Mouse (Mus musculus) midbrain, postnatal 0 days (tissue): ENCODE measurements around the gene C1qtnf1. TPM values are rescaled to one million over a fixed set of nuclear protein-coding genes. Genes with fewer than 3 reads are reported as not detected.

Source experiments
- ATAC-seq: fragments of 200-750 bp; cut with Nextera tagmentation; 2 replicates; pipeline ENCODE4 v1.8.0; 2017; ENCODE audit warnings: moderate number of reproducible peaks, mild to moderate bottlenecking, moderate TSS enrichment, moderate library complexity; ENCODE audit not compliant: low FRiP score
- DNase-seq: peaks from one replicate; pipeline ENCODE4 v3.0.0-alpha.2; 2015; ENCODE audit warnings: low spot score
- H3K27ac ChIP-seq: fragments of 300-500 bp; sonication (generic); 2 replicates; pipeline ENCODE4 v1.5.1; 2014; ENCODE audit warnings: low read depth, mild to moderate bottlenecking, low read length, mixed read lengths
- H3K27me3 ChIP-seq: fragments of 300-500 bp; sonication (generic); 2 replicates; pipeline ENCODE4 v1.6.1; 2014; ENCODE audit warnings: low read length, control low read depth, mixed read lengths; ENCODE audit not compliant: insufficient read depth
- H3K36me3 ChIP-seq: fragments of 300-500 bp; sonication (generic); 2 replicates; pipeline ENCODE4 v1.6.1; 2014; ENCODE audit warnings: low read length, control low read depth, mixed read lengths; ENCODE audit not compliant: insufficient read depth
- H3K4me1 ChIP-seq: fragments of 300-500 bp; sonication (generic); 2 replicates; pipeline ENCODE4 v1.6.1; 2014; ENCODE audit warnings: mild to moderate bottlenecking, control low read depth, antibody characterized with exemption, low read length, mixed read lengths; ENCODE audit not compliant: insufficient read depth
- H3K4me2 ChIP-seq: fragments of 300-500 bp; sonication (generic); 2 replicates; pipeline ENCODE4 v1.6.1; 2014; ENCODE audit warnings: low read depth, mild to moderate bottlenecking, low read length, mixed read lengths; ENCODE audit not compliant: poor library complexity, severe bottlenecking
- H3K4me3 ChIP-seq: fragments of 300-500 bp; sonication (generic); 2 replicates; pipeline ENCODE4 v1.5.1; 2014; ENCODE audit warnings: low read depth, mild to moderate bottlenecking, low read length, moderate library complexity
- H3K9ac ChIP-seq: fragments of 300-500 bp; sonication (generic); replicated peaks from 2 replicates; pipeline ENCODE4 v1.6.1; 2014; ENCODE audit warnings: mild to moderate bottlenecking, low read length, moderate library complexity, mixed read lengths; ENCODE audit not compliant: poor library complexity, severe bottlenecking
- H3K9me3 ChIP-seq: fragments of 300-500 bp; sonication (generic); 2 replicates; pipeline ENCODE4 v1.6.1; 2016; ENCODE audit warnings: low read length, control low read depth
- CTCF ChIP-seq: IDR thresholded peaks from 2 replicates; pipeline ENCODE4 v1.5.1; 2016; ENCODE audit warnings: antibody characterized with exemption, mild to moderate bottlenecking
- WGBS: fragments of 180-500 bp; shearing (Covaris S2); extraction: QIAGEN DNeasy Blood & Tissue Kit; methylation state at CpG from one replicate; pipeline ENCODE4 v1.1.7; 2014; 5-methylcytosine and 5-hydroxymethylcytosine counted together
- polyA plus RNA-seq: library from polyadenylated mRNA; unstranded; fragments of >200 nt; fragmentation: Nextera tagmentation; extraction: Ambion mirVana; gene quantifications from 2 replicates; pipeline ENCODE4 v1.2.1, GENCODE M21; 2015
- total RNA-seq: library from RNA; depleted of rRNA; stranded (reverse); fragments of >200 nt; gene quantifications from 2 replicates; pipeline ENCODE4 v1.2.3, GENCODE M21; 2014

Gene C1qtnf1
- total and polyA plus RNA-seq, 2 experiments from 2014 or later: 5.2 to 8.7 TPM

GRCm38 (mm10) chr11:118418834-118419504 lies 9.0 kb upstream of the C1qtnf1 start, which contains the start of gene Cant1:
TSS of gene Cant1 (minus strand) at chr11:118419086.
- Histone ChIP-seq H3K27ac (peak within 1 kb of the TSS; percentile 70), H3K4me1 (peaks cover 13% of the 10 kb centered on the region), H3K4me2 (peak within 1 kb of the TSS; percentile 93), H3K27me3 (no peaks in the 10 kb centered on the region), H3K9ac (peak within 1 kb of the TSS; percentile 96), H3K36me3 (0 out of 2 replicates have a peak, but pooled peaks cover 8% of the 10 kb centered on the region), H3K4me3 (peak within 1 kb of the TSS; percentile 85), H3K9me3 (no peaks in the 10 kb centered on the region)
- peak; percentile 99 for DNase-seq
- peak; percentile 92 for ATAC-seq
- under 1% methylated on average over 40 of the region's 50 CpGs for WGBS
- TF ChIP-seq CTCF: no peak

GRCm38 (mm10) chr11:118420261-118420660 lies 7.7 kb upstream of the C1qtnf1 start:
- WGBS: 78% methylated on average over 7 of the region's 7 CpGs
- H3K9ac ChIP-seq: no peak overlapping the region
- ATAC-seq (no peak), DNase-seq (no peak)
- H3K4me3 ChIP-seq: no peak overlapping the region
- no peaks in the 10 kb centered on the region for H3K36me3 ChIP-seq
- TF ChIP-seq CTCF: no peak
- H3K27me3 ChIP-seq: no peaks in the 10 kb centered on the region
- H3K27ac ChIP-seq: no peak overlapping the region
- no peaks in the 10 kb centered on the region for H3K9me3 ChIP-seq
- peaks cover 13% of the 10 kb centered on the region for H3K4me1 ChIP-seq
- no peak overlapping the region for H3K4me2 ChIP-seq

- WGBS: 4% methylated on average over 18 of the region's 18 CpGs
- Histone ChIP-seq H3K4me2 (peak overlapping the region; percentile 30; the same call in 1 of the 2 replicates), H3K27me3 (no peaks in the 10 kb centered on the region), H3K4me3 (no peak overlapping the region), H3K36me3 (no peaks in the 10 kb centered on the region), H3K4me1 (peaks cover 7% of the 10 kb centered on the region), H3K9me3 (no peaks in the 10 kb centered on the region), H3K9ac (peak overlapping the region; percentile 52), H3K27ac (no peak overlapping the region)
- DNase-seq (peak; percentile 94), ATAC-seq (no peak)
- TF ChIP-seq CTCF: peak; percentile 92
These were observed 4.6 kb upstream of the C1qtnf1 start for GRCm38 (mm10) chr11:118423266-118423971.

- no peak for ATAC-seq
- Histone ChIP-seq H3K27me3 (no peaks in the 10 kb centered on the region), H3K9ac (no peak overlapping the region), H3K36me3 (no peaks in the 10 kb centered on the region), H3K4me1 (peaks cover 10% of the 10 kb centered on the region), H3K9me3 (no peaks in the 10 kb centered on the region), H3K4me2 (no peak overlapping the region), H3K27ac (no peak overlapping the region), H3K4me3 (no peak overlapping the region)
- DNase-seq: no peak
- TF ChIP-seq CTCF: no peak
- WGBS: 67% methylated on average over 13 of the region's 13 CpGs
These were observed 3.2 kb upstream of the C1qtnf1 start for GRCm38 (mm10) chr11:118424621-118425335.

GRCm38 (mm10) chr11:118426765-118427164 lies 1.2 kb upstream of the C1qtnf1 start:
- Histone ChIP-seq H3K27ac (no peak overlapping the region), H3K4me3 (no peak overlapping the region), H3K27me3 (no peaks in the 10 kb centered on the region), H3K4me1 (peaks cover 10% of the 10 kb centered on the region), H3K9me3 (no peaks in the 10 kb centered on the region), H3K9ac (no peak overlapping the region), H3K4me2 (no peak overlapping the region), H3K36me3 (no peaks in the 10 kb centered on the region)
- 81% methylated on average over 5 of the region's 5 CpGs for WGBS
- TF ChIP-seq CTCF: no peak
- ATAC-seq: no peak
- no peak for DNase-seq
